Mouse (Mus musculus) heart, postnatal 0 days (tissue): ENCODE measurements around the gene Tbc1d24.

ENCODE experiments used
- CTCF ChIP-seq: IDR thresholded peaks from 2 replicates; pipeline ENCODE4 v1.5.1; 2016; ENCODE audit warnings: antibody characterized with exemption, control low read depth, low read depth
- EP300 ChIP-seq: IDR thresholded peaks from 2 replicates; pipeline ENCODE4 v1.6.1; 2016; ENCODE audit warnings: antibody characterized with exemption, low read depth

GRCm38 (mm10) chr17:24213186-24213585 lies 7.8 kb upstream of the Tbc1d24 start:
- TF ChIP-seq CTCF (no peak), EP300 (no peak)
